Mouse (Mus musculus) lung, embryonic 14.5 days (tissue): ENCODE results near the gene Prss16. TPM values are rescaled to one million over a fixed set of nuclear protein-coding genes. Genes with fewer than 3 reads are reported as not detected.

ENCODE experiments used
- ATAC-seq: fragments of 200-750 bp; cut with Nextera tagmentation; 2 replicates; pipeline ENCODE4 v1.8.0; 2017; ENCODE audit warnings: mild to moderate bottlenecking, moderate TSS enrichment, moderate library complexity; ENCODE audit not compliant: insufficient read depth
- DNase-seq: peaks from one replicate; pipeline ENCODE4 v3.0.0-alpha.2; 2015
- H3K27ac ChIP-seq: fragments of 300-500 bp; sonication (generic); 2 replicates; pipeline ENCODE4 v1.5.1; 2014; ENCODE audit warnings: low read depth, mild to moderate bottlenecking, moderate library complexity
- H3K27me3 ChIP-seq: fragments of 300-500 bp; sonication (generic); 2 replicates; pipeline ENCODE4 v1.6.1; 2014; ENCODE audit warnings: low read length, control low read depth; ENCODE audit not compliant: insufficient read depth
- H3K36me3 ChIP-seq: fragments of 300-500 bp; sonication (generic); 2 replicates; pipeline ENCODE4 v1.6.1; 2014; ENCODE audit warnings: control low read depth; ENCODE audit not compliant: insufficient read depth
- H3K4me1 ChIP-seq: fragments of 300-500 bp; sonication (generic); 2 replicates; pipeline ENCODE4 v1.6.1; 2014; ENCODE audit warnings: antibody characterized with exemption, control low read depth; ENCODE audit not compliant: insufficient read depth
- H3K4me2 ChIP-seq: fragments of 300-500 bp; sonication (generic); 2 replicates; pipeline ENCODE4 v1.6.1; 2014; ENCODE audit warnings: mild to moderate bottlenecking
- H3K4me3 ChIP-seq: fragments of 300-500 bp; sonication (generic); 2 replicates; pipeline ENCODE4 v1.5.1; 2014; ENCODE audit warnings: low read depth, low read length
- H3K9ac ChIP-seq: fragments of 300-500 bp; sonication (generic); 2 replicates; pipeline ENCODE4 v1.6.1; 2014
- H3K9me3 ChIP-seq: fragments of 300-500 bp; sonication (generic); 2 replicates; pipeline ENCODE4 v1.6.1; 2016; ENCODE audit warnings: low read depth, low read length, control low read depth
- CTCF ChIP-seq: IDR thresholded peaks from 2 replicates; pipeline ENCODE4 v1.5.1; 2016; ENCODE audit warnings: antibody characterized with exemption, low read depth
- WGBS: fragments of 180-500 bp; shearing (Covaris S2); extraction: QIAGEN DNeasy Blood & Tissue Kit; methylation state at CpG from one replicate; pipeline ENCODE4 v1.1.7; 2014; 5-methylcytosine and 5-hydroxymethylcytosine counted together
- polyA plus RNA-seq: library from polyadenylated mRNA; unstranded; fragments of >200 nt; fragmentation: Nextera tagmentation; extraction: Ambion mirVana; gene quantifications from 2 replicates; pipeline ENCODE4 v1.2.1, GENCODE M21; 2014

Gene Prss16
- polyA plus RNA-seq, 1 experiment from 2014 or later: 2.0 TPM

DNA sequence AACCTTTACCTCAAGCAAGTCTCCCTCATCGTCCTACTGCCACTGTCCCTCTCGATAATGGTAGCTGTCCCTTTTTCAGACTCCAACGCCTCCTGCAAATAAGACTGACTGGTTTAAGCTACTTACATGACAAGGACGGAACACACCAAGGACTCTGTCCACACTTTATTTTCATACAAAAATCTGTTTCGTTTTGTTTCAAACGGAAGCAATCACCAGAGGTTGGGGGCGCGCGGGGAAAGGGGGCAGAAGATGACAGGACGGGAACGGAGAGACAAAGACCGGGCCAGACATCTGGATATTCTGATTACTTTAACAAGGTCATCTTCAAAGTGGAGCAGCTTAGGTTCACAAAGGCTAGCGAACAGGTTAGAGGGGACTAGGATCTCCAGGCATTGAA is 4.2 kb upstream of the Prss16 start:
- peak overlapping the region; percentile 23 for H3K4me3 ChIP-seq
- no peak overlapping the region for H3K9ac ChIP-seq
- ATAC-seq (no peak), DNase-seq (peak; percentile 21)
- TF ChIP-seq CTCF: no peak
- peak overlapping the region; percentile 54 for H3K4me2 ChIP-seq
- no peaks in the 10 kb centered on the region for H3K4me1 ChIP-seq
- H3K27me3 ChIP-seq: peaks cover 49% of the 10 kb centered on the region
- no peaks in the 10 kb centered on the region for H3K36me3 ChIP-seq
- H3K27ac ChIP-seq: no peak overlapping the region
- no peaks in the 10 kb centered on the region for H3K9me3 ChIP-seq
- WGBS: 17% methylated on average over 13 of the region's 13 CpGs

DNA sequence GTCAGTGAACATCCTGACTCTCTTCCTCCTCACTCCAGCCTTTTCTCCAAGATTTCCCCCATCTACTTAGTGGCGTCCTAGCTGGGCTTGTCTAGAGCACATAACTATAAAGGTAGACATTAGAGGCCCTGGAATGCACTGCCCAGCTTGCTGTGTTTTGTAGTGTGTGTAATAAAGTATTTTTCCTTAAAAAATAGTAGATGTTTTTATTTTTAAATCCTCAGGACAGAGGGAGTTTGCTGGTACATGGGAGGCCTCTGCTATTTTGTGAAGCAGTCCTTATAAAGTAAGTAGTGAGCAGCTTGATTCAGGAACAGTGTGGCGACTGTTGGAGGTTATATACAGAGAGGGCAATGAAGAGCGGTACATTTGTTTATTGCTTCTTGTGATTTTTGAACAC is 835 bp downstream of the Prss16 start:
- 78% methylated on average over 3 of the region's 3 CpGs for WGBS
- Histone ChIP-seq H3K9me3 (no peaks in the 10 kb centered on the region), H3K4me2 (no peak overlapping the region), H3K27ac (no peak overlapping the region), H3K9ac (no peak overlapping the region), H3K4me3 (no peak overlapping the region), H3K4me1 (no peaks in the 10 kb centered on the region), H3K27me3 (peaks cover 76% of the 10 kb centered on the region), H3K36me3 (no peaks in the 10 kb centered on the region)
- no peak for TF ChIP-seq CTCF
- DNase-seq: no peak
- ATAC-seq: no peak

DNA sequence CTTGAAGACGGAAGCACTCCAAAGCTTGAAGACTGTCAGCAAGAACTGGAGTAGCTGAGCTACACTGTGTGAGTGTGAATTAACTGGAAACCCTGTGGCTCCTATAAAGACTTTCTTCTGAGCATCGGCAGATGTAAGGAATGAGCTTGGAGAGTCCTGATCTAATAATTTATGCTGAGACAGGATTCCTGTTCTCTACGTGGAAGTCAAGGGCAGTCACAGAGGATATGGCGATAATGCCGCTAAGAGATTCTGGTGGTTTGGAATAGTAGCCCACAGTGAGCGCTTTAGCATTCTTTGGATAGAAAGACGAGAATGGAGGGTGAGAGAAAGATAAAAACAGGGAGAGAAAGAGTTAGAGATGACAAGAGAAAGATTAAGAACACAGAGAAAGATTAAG is 1.7 kb downstream of the Prss16 start:
- no peaks in the 10 kb centered on the region for H3K9me3 ChIP-seq
- no peak for TF ChIP-seq CTCF
- H3K4me3 ChIP-seq: no peak overlapping the region
- no peak overlapping the region for H3K9ac ChIP-seq
- H3K27ac ChIP-seq: no peak overlapping the region
- peaks cover 81% of the 10 kb centered on the region for H3K27me3 ChIP-seq
- DNase-seq (no peak), ATAC-seq (no peak)
- H3K4me2 ChIP-seq: no peak overlapping the region
- no peaks in the 10 kb centered on the region for H3K4me1 ChIP-seq
- 44% methylated on average over 7 of the region's 7 CpGs for WGBS
- H3K36me3 ChIP-seq: no peaks in the 10 kb centered on the region

DNA sequence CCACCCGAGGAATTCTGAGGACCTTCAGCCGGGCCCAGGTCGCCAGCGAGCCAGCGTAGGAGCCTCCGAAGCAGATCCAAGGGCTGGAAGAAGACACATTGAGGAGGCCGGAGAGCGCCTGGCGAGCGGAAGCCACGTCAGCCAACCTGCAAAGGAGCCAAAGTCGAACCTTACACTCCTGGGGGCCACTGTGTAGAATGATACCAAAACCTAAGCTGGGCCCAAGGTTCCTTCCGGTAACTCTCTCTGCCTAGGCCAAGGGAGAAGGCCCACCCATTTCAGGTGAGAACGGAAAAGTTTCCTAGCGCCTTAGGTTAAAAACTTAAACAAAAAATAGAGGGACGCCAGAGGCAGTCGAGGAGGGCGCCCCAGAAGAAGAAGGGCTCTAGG is 2.4 kb downstream of the Prss16 start:
- 2% methylated on average over 18 of the region's 18 CpGs for WGBS
- ATAC-seq (0 out of 2 replicates have a peak, but pooled peaks have one; percentile 5), DNase-seq (no peak)
- Histone ChIP-seq H3K9me3 (no peaks in the 10 kb centered on the region), H3K4me2 (peak overlapping the region; percentile 95), H3K27me3 (peaks cover 75% of the 10 kb centered on the region), H3K4me3 (peak overlapping the region; percentile 56), H3K4me1 (no peaks in the 10 kb centered on the region), H3K27ac (no peak overlapping the region), H3K9ac (no peak overlapping the region), H3K36me3 (no peaks in the 10 kb centered on the region)
- no peak for TF ChIP-seq CTCF

DNA sequence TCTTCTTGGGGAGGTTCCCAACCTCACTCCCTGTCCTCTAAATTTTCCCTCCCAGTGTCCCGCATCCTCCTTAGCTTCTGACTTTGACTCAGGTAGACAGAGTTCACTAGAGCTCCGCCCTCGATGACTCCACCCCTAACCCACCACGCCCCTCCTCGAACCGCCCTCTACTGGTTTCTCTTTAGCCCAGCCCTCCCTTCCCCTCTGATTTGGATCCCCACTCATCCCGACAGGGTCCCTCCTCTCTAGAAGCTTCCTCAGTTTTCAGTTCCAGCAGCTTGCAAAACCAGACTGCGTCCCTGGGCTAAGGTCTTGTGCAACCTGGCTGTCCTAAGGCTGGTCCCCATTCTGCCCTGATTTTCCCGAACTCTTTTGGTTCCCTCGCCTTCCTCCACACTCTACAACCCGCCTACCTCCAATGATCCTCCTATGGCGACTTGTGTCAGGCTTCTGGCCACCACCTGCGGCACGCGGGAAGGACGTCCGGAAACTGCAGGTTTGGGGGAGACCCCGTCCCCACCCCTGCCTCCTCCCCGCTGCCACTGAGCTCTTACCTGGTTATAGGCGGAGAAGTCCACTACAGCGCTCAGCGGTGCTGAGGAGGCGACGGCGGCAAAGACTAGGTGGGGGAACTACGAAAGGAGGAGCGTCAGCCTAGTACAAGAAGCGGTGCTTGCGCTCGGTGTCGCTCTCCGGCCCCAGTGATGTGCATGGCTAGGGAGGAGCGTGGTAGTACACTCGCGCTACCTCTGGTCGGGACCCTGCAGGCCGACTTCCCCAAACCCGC is 3.0 kb downstream of the Prss16 start:
- Histone ChIP-seq H3K4me2 (peak overlapping the region; percentile 95), H3K27ac (no peak overlapping the region), H3K36me3 (no peaks in the 10 kb centered on the region), H3K4me1 (no peaks in the 10 kb centered on the region), H3K4me3 (peak overlapping the region; percentile 56), H3K9me3 (no peaks in the 10 kb centered on the region), H3K9ac (peak overlapping the region; percentile 54), H3K27me3 (peaks cover 76% of the 10 kb centered on the region)
- under 1% methylated on average over 38 of the region's 38 CpGs for WGBS
- DNase-seq (peak; percentile 84), ATAC-seq (peak; percentile 94)
- TF ChIP-seq CTCF: peak; percentile 32; the same call in 1 of the 2 replicates

DNA sequence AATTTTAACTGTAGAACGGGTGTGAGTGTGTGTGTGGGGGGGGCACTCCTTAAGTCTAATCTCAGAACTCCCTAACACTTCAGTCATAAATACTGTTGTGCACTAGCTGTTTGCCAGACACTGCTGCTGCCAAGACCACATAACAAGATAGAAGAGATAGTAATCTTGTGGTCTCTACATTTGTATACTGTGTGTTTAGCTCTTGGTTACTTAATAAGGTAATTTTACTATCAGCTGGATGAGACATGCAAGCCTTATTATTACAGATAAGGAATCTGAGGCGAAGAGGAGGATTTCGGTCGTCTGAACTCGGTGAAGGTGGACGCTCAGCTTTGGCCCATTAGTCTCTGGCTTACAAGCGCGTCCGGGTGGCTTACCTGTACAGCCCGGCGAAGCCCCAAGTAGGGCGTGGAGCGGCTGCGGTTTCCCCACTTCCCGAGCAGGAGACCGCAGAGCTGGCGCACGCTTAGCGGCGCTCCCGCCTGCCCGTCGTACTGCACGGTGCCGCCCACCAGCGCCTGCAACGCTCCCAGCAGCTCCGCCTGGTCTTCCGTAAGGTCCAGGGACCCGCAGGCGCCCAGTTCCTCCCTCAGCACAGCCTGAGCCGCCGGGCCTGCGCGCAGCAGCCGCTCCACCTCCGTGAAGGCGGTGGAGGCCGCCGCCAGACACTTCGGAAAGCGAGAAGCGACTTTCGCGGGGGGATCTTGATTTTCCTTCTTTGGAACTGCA is 3.8 kb downstream of the Prss16 start:
- no peak for TF ChIP-seq CTCF
- H3K27ac ChIP-seq: no peak overlapping the region
- H3K4me1 ChIP-seq: no peaks in the 10 kb centered on the region
- under 1% methylated on average over 45 of the region's 45 CpGs for WGBS
- ATAC-seq: peak; percentile 92
- H3K9me3 ChIP-seq: no peaks in the 10 kb centered on the region
- no peaks in the 10 kb centered on the region for H3K36me3 ChIP-seq
- H3K9ac ChIP-seq: peak overlapping the region; percentile 54
- H3K4me2 ChIP-seq: peak overlapping the region; percentile 95
- peaks cover 79% of the 10 kb centered on the region for H3K27me3 ChIP-seq
- peak overlapping the region; percentile 56 for H3K4me3 ChIP-seq
- peak; percentile 78 for DNase-seq

DNA sequence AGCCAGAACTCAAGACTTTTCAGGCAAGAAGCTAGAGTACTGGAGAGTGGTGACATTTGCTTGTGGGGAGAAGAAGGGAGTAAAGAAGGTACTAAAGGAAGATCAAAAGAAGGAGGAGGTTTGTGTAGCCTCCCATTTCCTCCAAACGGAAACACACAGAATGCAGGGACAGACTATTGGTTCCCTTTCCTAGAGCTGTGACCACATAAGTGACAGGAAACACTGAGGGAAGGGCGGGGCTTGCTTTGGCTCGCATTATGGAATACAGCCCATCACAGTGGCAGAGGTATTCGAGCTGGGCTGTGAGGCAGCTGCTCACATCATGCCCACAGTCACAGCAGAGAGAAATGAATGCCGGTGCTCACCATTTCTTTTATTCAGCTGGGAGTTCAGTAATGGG is 7.7 kb downstream of the Prss16 start:
- H3K27ac ChIP-seq: no peak overlapping the region
- no peak overlapping the region for H3K4me3 ChIP-seq
- no peaks in the 10 kb centered on the region for H3K36me3 ChIP-seq
- H3K9me3 ChIP-seq: no peaks in the 10 kb centered on the region
- H3K9ac ChIP-seq: no peak overlapping the region
- ATAC-seq (no peak), DNase-seq (peak; percentile 65)
- 23% methylated on average over 5 of the region's 5 CpGs for WGBS
- no peak for TF ChIP-seq CTCF
- 0 out of 2 replicates have a peak overlapping the region, but pooled peaks have one; percentile 21 for H3K4me2 ChIP-seq
- H3K27me3 ChIP-seq: peaks cover 79% of the 10 kb centered on the region
- no peaks in the 10 kb centered on the region; the same call in 1 of the 2 replicates for H3K4me1 ChIP-seq
